Mouse (Mus musculus) frontal cortex, postnatal 10 days (tissue): ENCODE measurements around the gene Fgf10.

Source experiments
- DNase-seq, 2 experiments: peaks; one replicate each; pipeline ENCODE4 v3.0.0; 2022; ENCODE audit warnings: low spot score in 2 of 2, mixed read lengths in 1 of 2

Gene Fgf10

DNA sequence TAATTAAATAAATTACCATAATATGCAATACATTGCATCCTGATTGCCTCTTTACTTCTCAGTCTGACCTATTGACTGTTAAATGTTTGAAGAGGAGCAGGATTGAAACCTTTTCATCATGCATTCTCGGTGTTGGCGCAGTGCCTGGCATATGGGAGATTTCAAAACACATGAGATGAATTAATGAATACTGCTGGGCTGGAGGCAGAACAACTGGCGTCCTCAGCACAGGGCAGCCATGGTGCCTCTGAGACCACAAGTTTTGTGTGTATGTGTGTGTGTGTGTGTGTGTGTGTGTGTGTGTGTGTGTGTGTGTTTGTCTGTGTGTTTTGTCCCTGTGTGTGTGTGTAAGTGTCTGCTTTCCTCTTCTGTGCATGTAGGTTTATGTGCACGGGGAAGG, 165.5 kb downstream of the Fgf10 start:
- no peak for DNase-seq
